ENCODE assay signal across 11 mouse cellular contexts in genomic region chr13:110704261-110704660, GRCm38 (mm10).
DNase-seq lines count a peak whose midpoint lies in the region; ATAC-seq and TF ChIP-seq lines count a peak whose summit lies in the region.
"Had no signal": no experiment of that assay in that cellular context is flagged by ENCODE, and none has a peak within 500 bp of the region (broad histone marks: within the 10 kb centered on the region; RNA-seq: fewer than 3 reads in every experiment).

No protein-coding gene starts in this region.

- H3K4me3 ChIP-seq in forebrain, embryonic 13.5 days: no peak overlapping the region
- H3K4me3 ChIP-seq in forebrain, embryonic 11.5 days (ENCODE audit: low read depth, low read length): no peak overlapping the region
- no peak overlapping the region for H3K4me3 ChIP-seq in lung, embryonic 16.5 days (ENCODE audit: low read length)
- no peak overlapping the region for H3K4me3 ChIP-seq in lung, postnatal 0 days (ENCODE audit: low read depth, low read length)
- no peak overlapping the region for H3K4me3 ChIP-seq in heart, embryonic 15.5 days
- H3K4me3 ChIP-seq: embryonic facial prominence, embryonic 10.5 days; neural tube, embryonic 13.5 days had no signal

- no peaks in the 10 kb centered on the region for H3K27me3 ChIP-seq in forebrain, embryonic 13.5 days
- H3K27me3 ChIP-seq in forebrain, embryonic 11.5 days (ENCODE audit: control insufficient read depth, insufficient read depth, low read length): no peaks in the 10 kb centered on the region
- H3K27me3 ChIP-seq in lung, embryonic 16.5 days (ENCODE audit: control insufficient read depth, insufficient read depth, low read depth, low read length): no peaks in the 10 kb centered on the region
- H3K27me3 ChIP-seq in lung, postnatal 0 days (replicated peaks; ENCODE audit: insufficient read depth, low read length): no peaks in the 10 kb centered on the region
- no peaks in the 10 kb centered on the region for H3K27me3 ChIP-seq in heart, embryonic 15.5 days
- H3K27me3 ChIP-seq: neural tube, embryonic 13.5 days had no signal

- ATAC-seq in forebrain, embryonic 13.5 days: peak; percentile 65; the same call in 1 of the 2 replicates
- no peak for ATAC-seq in forebrain, embryonic 11.5 days (replicated peaks; ENCODE audit: low FRiP score)
- peak; percentile 15; the same call in 1 of the 2 replicates for ATAC-seq in lung, embryonic 16.5 days (ENCODE audit: low read depth)
- ATAC-seq in lung, postnatal 0 days: no peak
- ATAC-seq in heart, embryonic 15.5 days (replicated peaks; ENCODE audit: insufficient number of reproducible peaks, insufficient read depth, low FRiP score, low read depth): peak; percentile 62

- peaks cover 3% of the 10 kb centered on the region; the same call in 1 of the 2 replicates for H3K4me1 ChIP-seq in forebrain, embryonic 13.5 days
- no peaks in the 10 kb centered on the region for H3K4me1 ChIP-seq in forebrain, embryonic 11.5 days (replicated peaks; ENCODE audit: control insufficient read depth, insufficient read depth, low read length)
- peaks cover 6% of the 10 kb centered on the region; the same call in 1 of the 2 replicates for H3K4me1 ChIP-seq in lung, embryonic 16.5 days (replicated peaks; ENCODE audit: control insufficient read depth, insufficient read depth, low read length)
- H3K4me1 ChIP-seq in lung, postnatal 0 days (ENCODE audit: insufficient read depth, low read depth, low read length): no peaks in the 10 kb centered on the region
- peaks cover 7% of the 10 kb centered on the region for H3K4me1 ChIP-seq in heart, embryonic 15.5 days (replicated peaks)
- H3K4me1 ChIP-seq: neural tube, embryonic 13.5 days had no signal

- 73% methylated on average over 2 of the region's 2 CpGs for WGBS in forebrain, embryonic 13.5 days
- 87% methylated on average over 2 of the region's 2 CpGs for WGBS in forebrain, embryonic 11.5 days
- WGBS in lung, embryonic 16.5 days: 42% methylated on average over 2 of the region's 2 CpGs
- 34% methylated on average over 2 of the region's 2 CpGs for WGBS in lung, postnatal 0 days
- WGBS in heart, embryonic 15.5 days: 27% methylated on average over 2 of the region's 2 CpGs

- no peak for TF ChIP-seq EP300 in lung, postnatal 0 days (IDR thresholded peaks at IDR 0.05)

- no peak for TF ChIP-seq CTCF in lung, postnatal 0 days (IDR thresholded peaks at IDR 0.05)

- H3K9ac ChIP-seq in forebrain, embryonic 13.5 days: no peak overlapping the region
- H3K9ac ChIP-seq in forebrain, embryonic 11.5 days (ENCODE audit: low read length): no peak overlapping the region
- no peak overlapping the region for H3K9ac ChIP-seq in lung, embryonic 16.5 days (ENCODE audit: low read length)
- no peak overlapping the region for H3K9ac ChIP-seq in lung, postnatal 0 days (replicated peaks; ENCODE audit: low read depth)
- no peak overlapping the region for H3K9ac ChIP-seq in heart, embryonic 15.5 days
- H3K9ac ChIP-seq: neural tube, embryonic 13.5 days had no signal

- H3K36me3 ChIP-seq in forebrain, embryonic 13.5 days (ENCODE audit: poor library complexity, severe bottlenecking): no peaks in the 10 kb centered on the region
- no peaks in the 10 kb centered on the region for H3K36me3 ChIP-seq in forebrain, embryonic 11.5 days (ENCODE audit: control insufficient read depth, insufficient read depth, low read length)
- no peaks in the 10 kb centered on the region for H3K36me3 ChIP-seq in lung, embryonic 16.5 days (ENCODE audit: control insufficient read depth, insufficient read depth, low read length)
- H3K36me3 ChIP-seq in lung, postnatal 0 days (ENCODE audit: insufficient read depth, low read length): no peaks in the 10 kb centered on the region
- no peaks in the 10 kb centered on the region for H3K36me3 ChIP-seq in heart, embryonic 15.5 days
- H3K36me3 ChIP-seq: embryonic facial prominence, embryonic 10.5 days; neural tube, embryonic 13.5 days had no signal

- no peaks in the 10 kb centered on the region for H3K9me3 ChIP-seq in forebrain, embryonic 13.5 days (replicated peaks)
- H3K9me3 ChIP-seq in forebrain, embryonic 11.5 days (ENCODE audit: control insufficient read depth, low read length): no peaks in the 10 kb centered on the region
- H3K9me3 ChIP-seq in lung, embryonic 16.5 days (ENCODE audit: control insufficient read depth, low read length): no peaks in the 10 kb centered on the region
- H3K9me3 ChIP-seq in lung, postnatal 0 days (ENCODE audit: low read length): no peaks in the 10 kb centered on the region
- no peaks in the 10 kb centered on the region for H3K9me3 ChIP-seq in heart, embryonic 15.5 days (replicated peaks)
- H3K9me3 ChIP-seq: embryonic facial prominence, embryonic 10.5 days; neural tube, embryonic 13.5 days had no signal

- no peak overlapping the region for H3K27ac ChIP-seq in forebrain, embryonic 13.5 days
- no peak overlapping the region for H3K27ac ChIP-seq in forebrain, embryonic 11.5 days (ENCODE audit: low read depth, low read length)
- no peak overlapping the region for H3K27ac ChIP-seq in lung, embryonic 16.5 days (ENCODE audit: low read length)
- no peak overlapping the region for H3K27ac ChIP-seq in lung, postnatal 0 days (ENCODE audit: low read length)
- H3K27ac ChIP-seq in heart, embryonic 15.5 days: no peak overlapping the region
- H3K27ac ChIP-seq: embryonic facial prominence, embryonic 10.5 days; neural tube, embryonic 13.5 days had no signal

- intact Hi-C loops in left cerebral cortex, postnatal 36 days (cut with DNase I): no loop called here

- no peak for DNase-seq in forebrain, embryonic 11.5 days (ENCODE audit: low spot score)
- no peak for DNase-seq in lung, postnatal 0 days (ENCODE audit: low spot score)
- peak; percentile 12 to 35 for DNase-seq in left cerebral cortex, postnatal 36 days (ENCODE audit: low spot score in 2 of 2)
- no peak for DNase-seq in thymus, postnatal 10 days (ENCODE audit: low spot score in 2 of 2)
- no peak for DNase-seq in urinary bladder, adult 2 months (ENCODE audit: low spot score)
- DNase-seq: lung, postnatal 14 days had no signal

- H3K4me2 ChIP-seq in forebrain, embryonic 13.5 days: no peak overlapping the region
- no peak overlapping the region for H3K4me2 ChIP-seq in forebrain, embryonic 11.5 days (ENCODE audit: low read depth, low read length, severe bottlenecking)
- no peak overlapping the region for H3K4me2 ChIP-seq in lung, embryonic 16.5 days (ENCODE audit: low read depth, low read length)
- no peak overlapping the region for H3K4me2 ChIP-seq in lung, postnatal 0 days (replicated peaks; ENCODE audit: low read depth, low read length)
- H3K4me2 ChIP-seq in heart, embryonic 15.5 days: no peak overlapping the region
- H3K4me2 ChIP-seq: neural tube, embryonic 13.5 days had no signal

Comparison
In these comparisons a context has a peak if more than half of its experiments do, and no peak if none do; other contexts are left out.
1. ATAC-seq: peak in forebrain, embryonic 13.5 days (single experiment), lung, embryonic 16.5 days (single experiment) and heart, embryonic 15.5 days (single experiment); none in forebrain, embryonic 11.5 days (single experiment) and lung, postnatal 0 days (single experiment).
2. DNase-seq: peak in left cerebral cortex, postnatal 36 days (2 of 2); none in forebrain, embryonic 11.5 days (single experiment), lung, postnatal 0 days (single experiment), thymus, postnatal 10 days (0 of 2) and urinary bladder, adult 2 months (single experiment).